Mouse (Mus musculus) bone marrow, adult 2 months (tissue): ENCODE measurements around the gene Tpo. TPM values are rescaled to one million over a fixed set of nuclear protein-coding genes. Genes with fewer than 3 reads are reported as not detected.

Experiments
- H3K27ac ChIP-seq: fragments of 200-500 bp; 2 replicates; pipeline ENCODE4 v1.5.1; 2012; ENCODE audit warnings: low read depth, mild to moderate bottlenecking, control low read depth, inconsistent platforms, low read length; ENCODE audit not compliant: control insufficient read depth, poor library complexity, insufficient read depth
- H3K4me1 ChIP-seq: fragments of 200-500 bp; 2 replicates; pipeline ENCODE4 v1.6.1; 2011; ENCODE audit warnings: low read length; ENCODE audit not compliant: control insufficient read depth, insufficient read depth
- H3K4me3 ChIP-seq: fragments of 200-500 bp; replicated peaks from 2 replicates; pipeline ENCODE3; 2011; ENCODE audit warnings: mild to moderate bottlenecking, low read depth, low read length, control low read depth; ENCODE audit not compliant: control insufficient read depth
- CTCF ChIP-seq: fragments of 200-500 bp; IDR thresholded peaks from 2 replicates; pipeline ENCODE4 v1.5.1; 2011; ENCODE audit warnings: low read length, control low read depth; ENCODE audit not compliant: control insufficient read depth, insufficient read depth
- POLR2A ChIP-seq: fragments of 200-500 bp; IDR thresholded peaks from 2 replicates; pipeline ENCODE4 v1.6.1; 2011; ENCODE audit warnings: low read depth, mild to moderate bottlenecking, control low read depth, low read length, borderline replicate concordance; ENCODE audit not compliant: control insufficient read depth
- WGBS: fragments of 180-500 bp; shearing (Covaris S2); methylation state at CpG from one replicate; pipeline ENCODE4 v1.1.7; 2018; 5-methylcytosine and 5-hydroxymethylcytosine counted together
- polyA plus RNA-seq: library from polyadenylated mRNA; stranded (reverse); fragments of >200 nt; gene quantifications from 2 replicates; pipeline ENCODE4 v1.2.4, GENCODE M21; 2011; ENCODE audit warnings: low replicate concordance; ENCODE audit not compliant: missing spikeins, insufficient read depth, insufficient read length

Tpo gene
- polyA plus RNA-seq, 1 experiment = not detected

GRCm38 (mm10) chr12:30023491-30023890 lies 108.9 kb downstream of the Tpo start:
- TF ChIP-seq CTCF = no peak
- TF ChIP-seq POLR2A = no peak
- Histone ChIP-seq H3K4me3 (no peak overlapping the region), H3K27ac (no peak overlapping the region), H3K4me1 (no peaks in the 10 kb centered on the region)
- WGBS = 66% methylated on average over 3 of the region's 3 CpGs

DNA sequence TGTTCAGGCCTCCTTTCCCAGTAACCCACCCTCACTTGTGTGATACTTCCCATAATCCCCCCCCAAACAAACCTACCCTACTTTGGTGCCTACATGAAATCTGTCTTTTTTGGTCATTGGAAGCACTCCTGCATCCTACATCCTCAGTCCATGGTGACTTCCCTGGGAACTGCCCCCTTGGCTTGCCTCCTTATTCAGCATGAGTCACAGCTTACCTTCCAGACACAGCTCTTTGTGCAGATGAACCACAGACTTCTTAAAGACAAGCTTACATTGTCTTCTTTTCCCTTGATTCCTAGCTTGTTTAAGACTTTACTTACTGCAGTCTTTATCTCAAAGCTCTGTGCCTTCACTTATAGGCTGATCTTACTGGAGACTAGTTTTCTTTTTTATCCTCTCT lies 112.0 kb downstream of the Tpo start:
- no peak for TF ChIP-seq CTCF
- Histone ChIP-seq H3K4me1 (no peaks in the 10 kb centered on the region), H3K27ac (no peak overlapping the region), H3K4me3 (no peak overlapping the region)

- H3K4me3 ChIP-seq = no peak overlapping the region
- H3K27ac ChIP-seq = no peak overlapping the region
- WGBS = 82% methylated on average over 3 of the region's 3 CpGs
- TF ChIP-seq CTCF (no peak), POLR2A (no peak)
- H3K4me1 ChIP-seq = no peaks in the 10 kb centered on the region
Measured at GRCm38 (mm10) chr12:30017131-30017530, 115.3 kb downstream of the Tpo start.

GRCm38 (mm10) chr12:30015501-30015900 lies 116.9 kb downstream of the Tpo start:
- 87% methylated on average over 9 of the region's 9 CpGs for WGBS
- H3K4me3 ChIP-seq = no peak overlapping the region
- no peaks in the 10 kb centered on the region for H3K4me1 ChIP-seq
- TF ChIP-seq CTCF (no peak), POLR2A (no peak)
- H3K27ac ChIP-seq = no peak overlapping the region

DNA sequence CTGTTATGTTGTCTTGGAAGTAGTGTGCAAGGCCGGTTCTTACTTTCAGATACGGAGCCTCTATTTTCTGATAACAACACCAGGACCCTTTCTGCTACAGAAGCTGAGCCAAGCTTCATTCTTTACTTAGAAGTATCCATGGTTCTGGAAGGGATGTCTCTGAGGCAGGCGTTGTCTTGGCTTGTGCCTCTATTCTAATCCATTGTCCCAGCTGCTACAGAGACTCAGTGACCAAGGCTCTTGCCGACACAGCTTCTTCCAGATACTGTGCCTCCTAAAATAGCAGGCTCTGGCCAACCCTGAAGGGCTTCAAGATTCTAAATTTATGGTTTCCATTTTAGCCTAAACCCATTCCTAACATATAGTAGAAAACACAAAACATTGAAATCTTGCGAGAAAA lies 123.7 kb downstream of the Tpo start:
- no peak for TF ChIP-seq CTCF
- TF ChIP-seq POLR2A = no peak
- 80% methylated on average over 5 of the region's 5 CpGs for WGBS
- no peaks in the 10 kb centered on the region for H3K4me1 ChIP-seq
- no peak overlapping the region for H3K27ac ChIP-seq
- no peak overlapping the region for H3K4me3 ChIP-seq

DNA sequence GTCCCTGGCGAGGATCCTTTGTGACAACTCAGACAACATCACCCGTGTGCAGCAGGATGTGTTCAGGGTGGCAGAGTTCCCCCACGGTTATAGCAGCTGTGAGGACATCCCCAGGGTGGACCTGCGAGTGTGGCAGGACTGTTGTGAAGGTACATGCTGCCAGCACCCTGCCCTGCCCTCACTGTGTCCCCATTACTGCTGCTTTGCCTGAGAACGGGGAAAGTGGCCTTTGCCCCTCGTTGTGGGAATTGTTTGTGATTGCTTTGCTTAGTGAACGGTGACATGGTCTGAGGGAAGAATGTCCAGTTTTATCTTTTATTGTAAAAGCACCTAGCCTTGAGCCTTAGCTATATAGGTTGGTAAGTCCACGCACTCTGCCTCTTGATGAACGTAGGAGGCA lies 125.8 kb downstream of the Tpo start:
- Histone ChIP-seq H3K27ac (no peak overlapping the region), H3K4me1 (no peaks in the 10 kb centered on the region), H3K4me3 (no peak overlapping the region)
- WGBS = 77% methylated on average over 9 of the region's 9 CpGs
- TF ChIP-seq CTCF = no peak
- TF ChIP-seq POLR2A = no peak

Other genes starting within 250 kb of the Tpo start
- 1.1 and 1.4 TPM in 2 replicates for gene Pxdn, start 195.0 kb downstream of the Tpo start, polyA plus RNA-seq
- not detected in 2 replicates for gene Sntg2, start 240.8 kb upstream of the Tpo start, polyA plus RNA-seq